Mouse (Mus musculus) liver, embryonic 13.5 days (tissue): ENCODE measurements around the gene Usp5. TPM values are rescaled to one million over a fixed set of nuclear protein-coding genes. Genes with fewer than 3 reads are reported as not detected.
A peak's percentile ranks its signal among the peaks of the same experiment; 100 is the strongest.

Experiments used
- ATAC-seq: fragments of 200-750 bp; cut with Nextera tagmentation; 2 replicates; pipeline ENCODE4 v1.8.0; 2017; ENCODE audit warnings: low read depth, mild to moderate bottlenecking, moderate number of reproducible peaks, moderate library complexity
- DNase-seq: peaks from one replicate; pipeline ENCODE4 v3.0.0; 2022
- H3K27ac ChIP-seq: fragments of 300-500 bp; sonication (generic); 2 replicates; pipeline ENCODE4 v1.5.1; 2015; ENCODE audit warnings: moderate library complexity, mild to moderate bottlenecking, inconsistent platforms
- H3K27me3 ChIP-seq: fragments of 300-500 bp; sonication (generic); 2 replicates; pipeline ENCODE4 v1.6.1; 2015; ENCODE audit warnings: mild to moderate bottlenecking, inconsistent platforms
- H3K36me3 ChIP-seq: fragments of 300-500 bp; sonication (generic); 2 replicates; pipeline ENCODE4 v1.6.1; 2015; ENCODE audit warnings: mild to moderate bottlenecking, inconsistent platforms
- H3K4me1 ChIP-seq: fragments of 300-500 bp; sonication (generic); replicated peaks from 2 replicates; pipeline ENCODE4 v1.6.1; 2015; ENCODE audit warnings: inconsistent platforms
- H3K4me2 ChIP-seq: fragments of 300-500 bp; sonication (generic); 2 replicates; pipeline ENCODE4 v1.6.1; 2015; ENCODE audit warnings: inconsistent platforms, mild to moderate bottlenecking, moderate library complexity
- H3K4me3 ChIP-seq: fragments of 300-500 bp; sonication (generic); replicated peaks from 2 replicates; pipeline ENCODE4 v1.5.1; 2015; ENCODE audit warnings: mild to moderate bottlenecking, inconsistent platforms
- H3K9ac ChIP-seq: fragments of 300-500 bp; sonication (generic); 2 replicates; pipeline ENCODE4 v1.6.1; 2015; ENCODE audit warnings: mild to moderate bottlenecking, inconsistent platforms
- H3K9me3 ChIP-seq: fragments of 300-500 bp; sonication (generic); replicated peaks from 2 replicates; pipeline ENCODE4 v1.6.1; 2016; ENCODE audit warnings: inconsistent platforms
- WGBS: fragments of 180-500 bp; shearing (Covaris S2); methylation state at CpG from one replicate; pipeline ENCODE4 v1.1.7; 2015; ENCODE audit not compliant: insufficient replicate concordance; 5-methylcytosine and 5-hydroxymethylcytosine counted together
- polyA plus RNA-seq: library from polyadenylated mRNA; unstranded; fragments of >200 nt; fragmentation: Nextera tagmentation; extraction: Ambion mirVana; gene quantifications from 2 replicates; pipeline ENCODE4 v1.2.1, GENCODE M21; 2015

The Usp5 gene
- polyA plus RNA-seq, 1 experiment from 2014 or later = 63.5 TPM

- Histone ChIP-seq H3K9me3 (no peaks in the 10 kb centered on the region), H3K27ac (no peak overlapping the region), H3K4me1 (peaks cover 22% of the 10 kb centered on the region), H3K36me3 (no peaks in the 10 kb centered on the region), H3K27me3 (peaks cover 99% of the 10 kb centered on the region), H3K4me3 (no peak overlapping the region), H3K4me2 (no peak overlapping the region), H3K9ac (no peak overlapping the region)
- DNase-seq = peak; percentile 53
- peak; percentile 24 for ATAC-seq
- 5% methylated on average over 12 of the region's 12 CpGs for WGBS
These were observed 30.4 kb upstream of the Usp5 start for GRCm38 (mm10) chr6:124859725-124860124.

GRCm38 (mm10) chr6:124858561-124859318 lies 29.5 kb upstream of the Usp5 start:
- H3K4me2 ChIP-seq = no peak overlapping the region
- ATAC-seq (no peak), DNase-seq (no peak)
- H3K27me3 ChIP-seq = peaks cover 96% of the 10 kb centered on the region
- WGBS = 61% methylated on average over 28 of the region's 28 CpGs
- no peaks in the 10 kb centered on the region for H3K9me3 ChIP-seq
- H3K27ac ChIP-seq = no peak overlapping the region
- peaks cover 16% of the 10 kb centered on the region for H3K4me1 ChIP-seq
- no peaks in the 10 kb centered on the region for H3K36me3 ChIP-seq
- H3K4me3 ChIP-seq = no peak overlapping the region
- no peak overlapping the region for H3K9ac ChIP-seq

GRCm38 (mm10) chr6:124857840-124858530 lies 28.7 kb upstream of the Usp5 start:
- H3K27me3 ChIP-seq = peaks cover 91% of the 10 kb centered on the region
- peak overlapping the region; percentile 60; the same call in 1 of the 2 replicates for H3K4me3 ChIP-seq
- no peaks in the 10 kb centered on the region for H3K9me3 ChIP-seq
- H3K27ac ChIP-seq = no peak overlapping the region
- H3K4me1 ChIP-seq = peaks cover 10% of the 10 kb centered on the region
- H3K9ac ChIP-seq = no peak overlapping the region
- 24% methylated on average over 26 of the region's 26 CpGs for WGBS
- no peak for ATAC-seq
- DNase-seq = no peak
- peak overlapping the region; percentile 73 for H3K4me2 ChIP-seq
- no peaks in the 10 kb centered on the region for H3K36me3 ChIP-seq

GRCm38 (mm10) chr6:124856916-124857839 lies 27.9 kb upstream of the Usp5 start, which contains the start of gene P3h3:
Gene P3h3, minus strand, starts transcription at chr6:124857752.
- no peaks in the 10 kb centered on the region for H3K36me3 ChIP-seq

GRCm38 (mm10) chr6:124856321-124856720 lies 27.0 kb upstream of the Usp5 start:
- no peak overlapping the region for H3K27ac ChIP-seq
- peak overlapping the region; percentile 60 for H3K4me3 ChIP-seq
- no peak for DNase-seq
- H3K27me3 ChIP-seq = peaks cover 78% of the 10 kb centered on the region
- 18% methylated on average over 14 of the region's 14 CpGs for WGBS
- H3K9me3 ChIP-seq = no peaks in the 10 kb centered on the region
- no peaks in the 10 kb centered on the region for H3K36me3 ChIP-seq
- ATAC-seq = no peak
- H3K4me1 ChIP-seq = peaks cover 8% of the 10 kb centered on the region
- H3K4me2 ChIP-seq = peak overlapping the region; percentile 73
- H3K9ac ChIP-seq = no peak overlapping the region

More at GRCm38 (mm10) chr6:124856916-124857839, 27.9 kb upstream of the Usp5 start, which contains the start of gene P3h3:
- Histone ChIP-seq H3K4me2 (peak within 1 kb of the TSS; percentile 73), H3K27me3 (peaks cover 86% of the 10 kb centered on the region), H3K27ac (no peak within 1 kb of the TSS; the same call in 1 of the 2 replicates), H3K9me3 (no peaks in the 10 kb centered on the region), H3K4me1 (peaks cover 8% of the 10 kb centered on the region), H3K4me3 (peak within 1 kb of the TSS; percentile 60), H3K9ac (peak within 1 kb of the TSS; percentile 62)
- ATAC-seq (peak; percentile 53; the same call in 1 of the 2 replicates), DNase-seq (peak; percentile 45)
- 1% methylated on average over 85 of the region's 86 CpGs for WGBS

- ATAC-seq (no peak), DNase-seq (no peak)
- H3K36me3 ChIP-seq = no peaks in the 10 kb centered on the region
- WGBS = 43% methylated on average over 12 of the region's 12 CpGs
- no peak overlapping the region for H3K4me3 ChIP-seq
- H3K27ac ChIP-seq = no peak overlapping the region
- H3K4me2 ChIP-seq = no peak overlapping the region
- peaks cover 8% of the 10 kb centered on the region for H3K4me1 ChIP-seq
- H3K27me3 ChIP-seq = peaks cover 61% of the 10 kb centered on the region
- no peak overlapping the region for H3K9ac ChIP-seq
- no peaks in the 10 kb centered on the region for H3K9me3 ChIP-seq
These were observed 25.4 kb upstream of the Usp5 start for GRCm38 (mm10) chr6:124854647-124855046.

GRCm38 (mm10) chr6:124850535-124850934 lies 21.3 kb upstream of the Usp5 start:
- DNase-seq (no peak), ATAC-seq (no peak)
- Histone ChIP-seq H3K4me3 (no peak overlapping the region), H3K27me3 (peaks cover 32% of the 10 kb centered on the region), H3K27ac (no peak overlapping the region), H3K36me3 (no peaks in the 10 kb centered on the region), H3K4me2 (no peak overlapping the region), H3K9me3 (no peaks in the 10 kb centered on the region), H3K4me1 (no peaks in the 10 kb centered on the region), H3K9ac (no peak overlapping the region)
- WGBS = 46% methylated on average over 8 of the region's 8 CpGs

- H3K9me3 ChIP-seq = no peaks in the 10 kb centered on the region
- no peak overlapping the region for H3K9ac ChIP-seq
- H3K4me3 ChIP-seq = no peak overlapping the region
- H3K4me2 ChIP-seq = no peak overlapping the region
- ATAC-seq (peak; percentile 34; the same call in 1 of the 2 replicates), DNase-seq (peak; percentile 72)
- H3K4me1 ChIP-seq = no peaks in the 10 kb centered on the region
- no peaks in the 10 kb centered on the region for H3K36me3 ChIP-seq
- H3K27ac ChIP-seq = no peak overlapping the region
- WGBS = 18% methylated on average over 9 of the region's 9 CpGs
- peaks cover 12% of the 10 kb centered on the region; the same call in 1 of the 2 replicates for H3K27me3 ChIP-seq
These were observed 18.0 kb upstream of the Usp5 start for GRCm38 (mm10) chr6:124847305-124847704.

- no peak within 1 kb of the TSS for H3K27ac ChIP-seq
- DNase-seq (no peak), ATAC-seq (no peak)
- H3K4me3 ChIP-seq = no peak within 1 kb of the TSS
- peaks cover 3% of the 10 kb centered on the region for H3K36me3 ChIP-seq
- WGBS = 26% methylated on average over 15 of the region's 15 CpGs
- H3K4me1 ChIP-seq = peaks cover 12% of the 10 kb centered on the region
- H3K4me2 ChIP-seq = no peak within 1 kb of the TSS
- no peak within 1 kb of the TSS for H3K9ac ChIP-seq
- H3K27me3 ChIP-seq = peaks cover 11% of the 10 kb centered on the region
- no peaks in the 10 kb centered on the region for H3K9me3 ChIP-seq
These were observed 11.2 kb upstream of the Usp5 start, which contains the start of gene Gnb3 for GRCm38 (mm10) chr6:124840241-124841167. Gene Gnb3, minus strand, starts transcription at chr6:124840275.

GRCm38 (mm10) chr6:124839805-124840204 lies 10.5 kb upstream of the Usp5 start:
- Histone ChIP-seq H3K9ac (no peak overlapping the region), H3K4me3 (no peak overlapping the region), H3K4me1 (peaks cover 16% of the 10 kb centered on the region), H3K27me3 (peaks cover 11% of the 10 kb centered on the region), H3K36me3 (peaks cover 10% of the 10 kb centered on the region), H3K27ac (no peak overlapping the region), H3K4me2 (no peak overlapping the region), H3K9me3 (no peaks in the 10 kb centered on the region)
- ATAC-seq (no peak), DNase-seq (no peak)
- WGBS = 8% methylated on average over 8 of the region's 8 CpGs
